Mouse (Mus musculus): Measurements from ENCODE around the gene Mfsd11. TPM values are rescaled to one million over a fixed set of nuclear protein-coding genes. Genes with fewer than 3 reads are reported as not detected.

Gene Mfsd11
- polyA plus RNA-seq, 1 experiment, result not detected

DNA sequence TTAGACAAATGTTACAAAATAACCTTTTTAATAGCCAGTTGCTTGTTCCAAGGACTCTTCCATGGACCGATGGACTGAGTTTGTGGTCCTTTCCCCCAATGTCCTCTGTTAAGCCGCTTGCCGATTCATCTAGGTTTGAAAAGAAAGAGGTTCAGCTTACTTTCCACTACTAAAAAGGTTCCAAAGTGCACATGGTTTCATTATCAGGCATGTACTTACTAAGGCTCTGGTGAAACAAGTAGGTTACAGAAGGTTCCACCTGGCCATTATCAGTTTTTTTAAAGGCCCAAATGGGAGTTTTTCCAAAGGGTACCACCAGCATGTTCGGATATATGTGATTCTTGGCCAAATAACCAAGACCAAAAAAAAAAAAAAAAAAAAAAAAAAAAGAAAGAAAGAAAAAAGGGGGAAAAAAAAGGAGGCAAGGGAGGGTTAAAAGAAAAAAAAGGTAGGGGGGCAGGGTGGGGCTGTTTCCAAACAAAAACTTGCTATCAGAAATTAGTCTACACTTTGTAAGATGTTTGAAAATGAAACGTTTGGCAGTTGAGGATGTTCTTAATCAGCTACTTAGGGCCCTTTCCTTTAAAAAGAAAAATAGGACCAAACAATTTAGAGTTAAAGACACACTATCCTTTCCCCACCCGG lies 1.3 kb upstream of the Mfsd11 start:
- Histone ChIP-seq H3K4me3 (ENCODE audit: insufficient read depth, low read depth, low read length) (no peak overlapping the region), H3K4me1 (ENCODE audit: control insufficient read depth, insufficient read depth, low read length) (no peaks in the 10 kb centered on the region), H3K27ac (ENCODE audit: insufficient read depth, low read depth, low read length) (peak overlapping the region; percentile 87; the same call in 1 of the 2 replicates)
- 5% methylated on average over 6 of the region's 6 CpGs for whole genome bisulfite sequencing
- TF ChIP-seq POLR2A (IDR thresholded peaks at IDR 0.05; ENCODE audit: insufficient read depth, low read depth, low read length) (no peak), CTCF (IDR thresholded peaks at IDR 0.05; ENCODE audit: insufficient read depth, low read depth, low read length) (no peak)

DNA sequence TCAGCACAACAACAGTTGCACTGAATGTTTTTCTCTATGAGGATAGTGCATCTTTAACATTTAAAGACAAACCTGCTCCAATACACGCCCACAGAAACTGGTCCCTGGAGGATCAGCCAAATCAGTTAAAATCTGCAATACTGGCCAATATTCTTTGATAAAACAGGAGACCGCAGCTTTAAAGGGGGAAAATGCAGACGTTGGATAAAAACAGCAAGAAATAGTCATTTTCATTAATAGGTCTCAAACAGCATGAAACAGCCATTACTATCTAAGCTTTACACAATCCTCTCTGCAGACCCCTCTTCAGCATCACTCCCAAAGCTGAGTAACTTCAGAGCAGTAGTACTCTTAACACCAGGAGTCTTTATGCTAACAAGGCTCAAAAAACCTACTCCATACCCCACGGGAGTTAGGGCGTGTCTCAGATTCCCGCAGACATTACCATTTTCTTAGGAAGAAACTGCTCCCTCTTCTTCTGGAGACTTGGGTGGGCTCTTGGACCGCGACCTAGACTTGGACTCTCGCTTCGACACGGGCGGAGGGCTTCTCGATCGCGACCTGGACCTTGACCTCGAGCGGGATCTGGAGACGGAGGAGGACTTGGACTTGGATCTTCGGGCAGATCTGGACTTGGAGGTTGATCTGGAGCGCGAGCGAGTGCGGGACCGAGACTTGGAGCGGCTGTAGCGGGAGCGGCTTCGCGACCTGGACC lies 507 bp upstream of the Mfsd11 start:
- Histone ChIP-seq H3K4me3 (ENCODE audit: insufficient read depth, low read depth, low read length) (peak overlapping the region; percentile 94), H3K4me1 (ENCODE audit: control insufficient read depth, insufficient read depth, low read length) (no peaks in the 10 kb centered on the region), H3K27ac (ENCODE audit: insufficient read depth, low read depth, low read length) (peak overlapping the region; percentile 87)
- no peak for TF ChIP-seq CTCF (IDR thresholded peaks at IDR 0.05; ENCODE audit: insufficient read depth, low read depth, low read length)
- no peak for TF ChIP-seq POLR2A (IDR thresholded peaks at IDR 0.05; ENCODE audit: insufficient read depth, low read depth, low read length)
- WGBS, result under 1% methylated on average over 29 of the region's 29 CpGs

DNA sequence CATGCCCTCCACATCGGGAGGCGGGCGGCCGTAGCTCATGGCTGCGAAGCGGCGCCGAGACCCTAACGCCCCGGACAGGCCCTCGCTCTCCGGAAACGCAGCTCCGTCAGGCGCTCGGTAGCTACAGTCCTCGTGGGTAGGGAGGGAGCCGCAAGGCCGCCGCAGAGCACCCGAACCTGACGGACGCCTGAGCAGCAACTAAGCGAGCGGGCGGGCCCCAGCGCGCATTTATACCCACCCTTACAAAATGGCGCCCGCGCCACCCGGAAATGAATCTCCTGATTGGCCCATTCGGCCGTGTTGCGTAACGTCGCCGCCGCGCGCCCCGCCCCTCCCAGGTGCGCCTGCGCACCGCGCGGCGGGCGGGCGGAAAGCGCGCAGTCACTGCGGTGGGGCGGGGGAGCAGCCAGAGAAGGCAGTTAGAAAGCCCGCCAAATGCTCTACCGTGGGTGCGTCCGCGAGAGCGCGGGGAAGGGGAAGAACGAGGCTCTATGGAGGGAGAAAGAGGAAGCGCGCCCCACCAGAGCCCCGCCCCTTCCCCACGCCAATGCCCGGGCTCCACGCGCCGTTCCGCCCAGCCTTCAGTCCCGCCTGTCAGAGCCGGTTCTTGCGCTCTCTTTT lies 761 bp downstream of the Mfsd11 start, which contains the start of gene Srsf2:
Srsf2 (minus strand) TSS at position 204 of the 621 bp plus-strand sequence.
- H3K27ac ChIP-seq (ENCODE audit: insufficient read depth, low read depth, low read length), result peak within 1 kb of the TSS; percentile 95
- under 1% methylated on average over 74 of the region's 74 CpGs for WGBS
- no peaks in the 10 kb centered on the region for H3K4me1 ChIP-seq (ENCODE audit: control insufficient read depth, insufficient read depth, low read length)
- TF ChIP-seq POLR2A (IDR thresholded peaks at IDR 0.05; ENCODE audit: insufficient read depth, low read depth, low read length) (peak; percentile 99), CTCF (IDR thresholded peaks at IDR 0.05; ENCODE audit: insufficient read depth, low read depth, low read length) (no peak)
- H3K4me3 ChIP-seq (ENCODE audit: insufficient read depth, low read depth, low read length), result peak within 1 kb of the TSS; percentile 94

DNA sequence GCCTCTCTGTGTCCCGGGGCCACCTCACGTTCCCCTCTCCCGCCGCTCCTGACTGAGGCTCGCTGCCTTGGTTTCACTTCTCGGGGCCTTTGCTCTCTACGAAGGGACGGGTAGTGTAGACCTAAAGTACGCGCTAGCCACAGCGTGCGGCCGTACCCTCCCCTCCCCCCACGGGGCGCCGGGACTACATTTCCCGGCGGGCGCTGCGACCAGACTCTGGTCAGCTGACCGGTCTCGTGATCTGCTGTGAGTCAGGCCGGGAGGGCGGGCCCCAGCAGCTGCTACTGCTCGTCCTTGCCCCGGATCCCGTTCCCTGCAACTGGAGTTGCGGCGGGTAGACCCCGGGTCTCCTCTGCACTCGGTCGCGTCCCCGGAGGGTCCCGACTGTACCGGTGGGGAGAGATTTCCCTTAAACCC lies 1.3 kb downstream of the Mfsd11 start:
- Histone ChIP-seq H3K4me3 (ENCODE audit: insufficient read depth, low read depth, low read length) (peak overlapping the region; percentile 94), H3K4me1 (ENCODE audit: control insufficient read depth, insufficient read depth, low read length) (no peaks in the 10 kb centered on the region), H3K27ac (ENCODE audit: insufficient read depth, low read depth, low read length) (peak overlapping the region; percentile 85)
- TF ChIP-seq CTCF (IDR thresholded peaks at IDR 0.05; ENCODE audit: insufficient read depth, low read depth, low read length) (no peak), POLR2A (IDR thresholded peaks at IDR 0.05; ENCODE audit: insufficient read depth, low read depth, low read length) (peak; percentile 86)
- WGBS, result under 1% methylated on average over 36 of the region's 36 CpGs

DNA sequence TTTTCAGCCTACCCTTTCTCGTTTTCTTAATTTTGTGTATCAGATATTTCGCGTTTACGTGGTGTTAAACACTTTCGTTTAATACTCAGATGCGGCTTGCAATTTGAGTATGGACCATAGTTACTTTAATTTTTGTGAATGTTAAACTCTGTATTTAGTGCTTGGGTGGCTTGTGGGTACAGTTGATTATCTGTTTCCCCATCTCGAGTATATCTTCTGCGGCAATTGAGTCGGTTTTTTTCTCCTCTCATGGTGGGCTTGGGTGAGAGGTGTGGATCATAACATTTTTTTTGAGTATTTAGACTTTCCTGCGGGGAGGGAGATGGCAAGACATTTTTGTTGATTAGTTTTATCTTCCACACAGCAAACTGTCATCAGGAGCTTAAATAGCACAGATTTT lies 2.0 kb downstream of the Mfsd11 start:
- TF ChIP-seq POLR2A (IDR thresholded peaks at IDR 0.05; ENCODE audit: insufficient read depth, low read depth, low read length) (no peak), CTCF (IDR thresholded peaks at IDR 0.05; ENCODE audit: insufficient read depth, low read depth, low read length) (no peak)
- Histone ChIP-seq H3K27ac (ENCODE audit: insufficient read depth, low read depth, low read length) (no peak overlapping the region), H3K4me1 (ENCODE audit: control insufficient read depth, insufficient read depth, low read length) (no peaks in the 10 kb centered on the region), H3K4me3 (ENCODE audit: insufficient read depth, low read depth, low read length) (peak overlapping the region; percentile 94)
- 20% methylated on average over 10 of the region's 10 CpGs for WGBS

DNA sequence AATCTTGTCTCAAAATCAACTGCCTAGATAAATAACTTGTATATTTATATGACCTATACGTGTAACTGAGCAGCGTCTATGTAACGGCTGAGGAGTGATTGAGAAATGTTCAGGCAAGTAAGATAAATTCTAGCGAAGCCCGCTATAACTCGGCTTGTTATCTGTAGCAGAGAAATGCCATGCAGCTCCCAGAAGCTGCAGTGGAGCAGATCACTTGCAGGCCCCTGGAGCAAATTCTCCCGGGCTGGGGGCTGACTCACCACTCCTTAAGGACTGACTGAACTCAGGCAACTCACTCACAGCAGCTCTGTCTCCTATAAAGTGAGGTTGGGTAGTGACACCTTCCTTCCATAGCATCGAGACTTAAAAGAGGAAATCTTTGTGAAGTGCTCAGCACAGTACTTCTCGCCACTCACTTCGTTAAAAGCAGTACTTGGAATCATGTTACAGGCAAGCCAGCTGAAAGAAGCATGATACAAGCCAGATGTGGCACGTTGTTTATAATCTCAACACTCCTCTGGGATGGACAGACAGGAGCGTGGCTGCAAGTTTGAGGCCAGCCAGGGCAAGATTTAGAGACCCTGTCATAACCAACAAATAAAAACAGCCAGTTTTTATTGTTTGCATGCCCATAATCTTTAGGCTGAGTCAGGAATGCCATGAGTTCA lies 5.1 kb downstream of the Mfsd11 start:
- Histone ChIP-seq H3K4me1 (ENCODE audit: control insufficient read depth, insufficient read depth, low read length) (no peaks in the 10 kb centered on the region), H3K27ac (ENCODE audit: insufficient read depth, low read depth, low read length) (no peak overlapping the region), H3K4me3 (ENCODE audit: insufficient read depth, low read depth, low read length) (no peak overlapping the region)
- 85% methylated on average over 12 of the region's 12 CpGs for WGBS
- TF ChIP-seq CTCF (IDR thresholded peaks at IDR 0.05; ENCODE audit: insufficient read depth, low read depth, low read length), result no peak
- no peak for TF ChIP-seq POLR2A (IDR thresholded peaks at IDR 0.05; ENCODE audit: insufficient read depth, low read depth, low read length)

DNA sequence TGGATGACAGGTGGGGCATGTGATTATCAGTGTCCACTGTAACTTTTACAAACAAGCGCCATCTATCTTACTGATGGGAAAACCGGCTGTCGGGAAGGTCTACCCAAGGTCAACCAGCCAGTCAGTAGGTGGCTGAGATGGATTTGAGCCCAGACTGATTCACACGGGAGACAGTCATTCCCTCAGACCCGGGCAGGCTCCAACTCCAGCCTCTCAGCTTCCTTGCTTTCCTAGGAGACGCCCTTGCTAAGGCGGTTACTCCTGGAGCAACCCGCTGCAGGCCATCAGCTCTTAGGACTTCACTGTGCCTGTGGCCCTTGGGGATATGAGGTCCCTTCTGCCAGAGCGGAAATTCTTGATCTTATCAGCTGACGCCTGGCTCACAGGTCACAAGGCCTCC lies 12.2 kb downstream of the Mfsd11 start:
- Histone ChIP-seq H3K4me3 (ENCODE audit: insufficient read depth, low read depth, low read length) (no peak overlapping the region), H3K4me1 (ENCODE audit: control insufficient read depth, insufficient read depth, low read length) (peaks cover 2% of the 10 kb centered on the region; the same call in 1 of the 2 replicates), H3K27ac (ENCODE audit: insufficient read depth, low read depth, low read length) (no peak overlapping the region)
- TF ChIP-seq CTCF (IDR thresholded peaks at IDR 0.05; ENCODE audit: insufficient read depth, low read depth, low read length) (no peak), POLR2A (IDR thresholded peaks at IDR 0.05; ENCODE audit: insufficient read depth, low read depth, low read length) (no peak)
- 88% methylated on average over 10 of the region's 10 CpGs for WGBS

DNA sequence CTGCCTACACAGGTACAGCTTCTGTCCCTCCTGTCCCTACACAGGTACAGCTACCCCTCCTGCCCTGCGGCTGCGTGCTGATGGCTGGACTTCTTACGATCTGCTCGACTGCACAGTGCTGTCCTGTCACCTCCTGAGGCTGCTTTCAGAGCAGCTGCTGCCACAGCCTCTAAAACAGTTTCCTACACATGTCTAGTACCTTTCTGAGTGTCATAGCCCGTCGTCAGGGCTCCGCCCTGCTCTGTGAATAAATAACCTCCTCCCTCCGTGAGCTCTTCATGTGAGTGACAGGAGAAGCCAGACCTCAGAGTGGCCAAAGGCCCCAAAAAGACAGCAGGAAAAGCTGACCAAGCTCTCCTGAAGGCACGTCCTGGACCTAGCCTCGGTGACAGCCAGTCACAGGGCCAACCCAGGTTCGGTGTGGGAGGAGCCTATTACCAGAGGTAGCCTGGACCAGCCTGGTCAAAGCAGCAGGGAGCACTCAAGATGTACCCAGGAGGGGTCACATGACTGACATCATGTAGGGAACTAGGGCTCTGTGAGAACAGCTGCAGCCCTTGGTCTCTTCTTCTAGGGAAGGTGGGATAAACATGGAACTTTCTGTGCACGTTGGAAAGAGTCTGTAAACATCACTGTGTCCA lies 13.8 kb downstream of the Mfsd11 start:
- WGBS, result 80% methylated on average over 12 of the region's 12 CpGs
- H3K4me1 ChIP-seq (ENCODE audit: control insufficient read depth, insufficient read depth, low read length), result peaks cover 2% of the 10 kb centered on the region; the same call in 1 of the 2 replicates
- TF ChIP-seq CTCF (IDR thresholded peaks at IDR 0.05; ENCODE audit: insufficient read depth, low read depth, low read length) (no peak), POLR2A (IDR thresholded peaks at IDR 0.05; ENCODE audit: insufficient read depth, low read depth, low read length) (no peak)
- H3K4me3 ChIP-seq (ENCODE audit: insufficient read depth, low read depth, low read length), result no peak overlapping the region
- H3K27ac ChIP-seq (ENCODE audit: insufficient read depth, low read depth, low read length), result no peak overlapping the region

Measured in olfactory bulb, adult 2 months (tissue).